In the genomic region with DNA sequence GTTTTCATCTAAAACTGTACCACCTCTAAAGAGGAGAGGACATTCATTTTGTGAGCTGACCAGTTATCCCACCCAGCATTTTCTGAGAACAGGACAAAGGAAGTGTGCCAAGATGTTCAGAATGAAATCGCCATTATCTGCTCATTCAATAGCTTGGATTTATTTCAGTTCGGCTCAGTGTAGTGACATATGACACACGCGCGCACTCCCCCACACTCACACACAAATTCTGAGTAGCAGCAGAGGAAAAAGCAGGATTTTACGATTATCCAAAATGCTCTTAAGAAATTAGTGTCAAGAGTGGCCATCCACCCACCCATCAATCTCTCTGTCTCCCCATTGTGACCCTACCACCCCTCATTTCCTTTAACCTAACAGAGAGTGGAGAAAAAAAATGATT, we compare ENCODE assay signal across 8 mouse cellular contexts. TPM values are rescaled to one million over a fixed set of nuclear protein-coding genes. Genes with fewer than 3 reads are reported as not detected.
DNase-seq lines count a peak whose midpoint lies in the region; ATAC-seq lines count a peak whose summit lies in the region.

No protein-coding gene starts in this region.

- H3K4me3 ChIP-seq in heart, embryonic 12.5 days = peak overlapping the region; percentile 82
- peak overlapping the region; percentile 83; the same call in 1 of the 2 replicates for H3K4me3 ChIP-seq in limb, embryonic 10.5 days

- H3K4me1 ChIP-seq in heart, embryonic 12.5 days (replicated peaks) = peaks cover 6% of the 10 kb centered on the region; the same call in 1 of the 2 replicates
- H3K4me1 ChIP-seq in limb, embryonic 10.5 days = peaks cover 18% of the 10 kb centered on the region

- DNase-seq in heart, adult 9 months (ENCODE audit: low spot score in 2 of 2) = no peak
- peak; percentile 24 to 39 for DNase-seq in right cerebral cortex, adult 2 months (ENCODE audit: low spot score in 2 of 2)
- no peak for DNase-seq in right cerebral cortex, postnatal 14 days
- no peak for DNase-seq in limb, embryonic 10.5 days (ENCODE audit: low spot score)
- DNase-seq in telencephalon, adult 2 months (ENCODE audit: low read depth, low spot score) = peak; percentile 12
- no peak for DNase-seq in spleen, postnatal 36 days (ENCODE audit: low spot score in 2 of 2)
- no peak for DNase-seq in adrenal gland, postnatal 10 days

- peak overlapping the region; percentile 85 for H3K9ac ChIP-seq in heart, embryonic 12.5 days

- H3K4me2 ChIP-seq in heart, embryonic 12.5 days = peak overlapping the region; percentile 72

- no peaks in the 10 kb centered on the region for H3K36me3 ChIP-seq in heart, embryonic 12.5 days
- no peaks in the 10 kb centered on the region for H3K36me3 ChIP-seq in limb, embryonic 10.5 days

- no peak overlapping the region for H3K27ac ChIP-seq in heart, embryonic 12.5 days (ENCODE audit: poor library complexity, severe bottlenecking)
- H3K27ac ChIP-seq in limb, embryonic 10.5 days = no peak overlapping the region

- peaks cover 22% of the 10 kb centered on the region for H3K27me3 ChIP-seq in heart, embryonic 12.5 days (replicated peaks)
- H3K27me3 ChIP-seq in limb, embryonic 10.5 days (ENCODE audit: low read depth, poor library complexity, severe bottlenecking) = peaks cover 67% of the 10 kb centered on the region

- H3K9me3 ChIP-seq in heart, embryonic 12.5 days (replicated peaks) = no peaks in the 10 kb centered on the region
- H3K9me3 ChIP-seq in limb, embryonic 10.5 days (replicated peaks) = no peaks in the 10 kb centered on the region

- ATAC-seq in heart, embryonic 12.5 days (ENCODE audit: insufficient number of reproducible peaks, low FRiP score) = no peak

- WGBS in heart, embryonic 12.5 days = 69% methylated on average over 6 of the region's 6 CpGs
- 67% methylated on average over 6 of the region's 6 CpGs for WGBS in limb, embryonic 10.5 days

RNA-seq across cellular contexts. Expression of gene Snap91, which starts 1.7 kb away (rescaled TPM):
- polyA plus RNA-seq in heart, embryonic 12.5 days (2016; fragmentation: Nextera tagmentation; extraction: Ambion mirVana) = 77.2 and 84.2 TPM in 2 replicates
- 3.6 and 4.2 TPM in 2 replicates for polyA plus RNA-seq in limb, embryonic 10.5 days (2016; fragmentation: Nextera tagmentation; extraction: Ambion mirVana)
- total RNA-seq in adrenal gland, postnatal 10 days (2021) = 10 to 100 TPM; 21.7 to 22.0 TPM

Comparison
In these comparisons a context has a peak if more than half of its experiments do, and no peak if none do; other contexts are left out.
1. DNase-seq: peak in right cerebral cortex, adult 2 months (2 of 2) and telencephalon, adult 2 months (single experiment); none in heart, adult 9 months (0 of 2), right cerebral cortex, postnatal 14 days (single experiment), limb, embryonic 10.5 days (single experiment), spleen, postnatal 36 days (0 of 2) and adrenal gland, postnatal 10 days (single experiment).
2. RNA of gene Snap91, which starts 1.7 kb away (polyA plus RNA-seq): 77.2 to 84.2 TPM in heart, embryonic 12.5 days; 3.6 to 4.2 TPM in limb, embryonic 10.5 days; every median in the first group is over 10 times any median in the second.